Mouse (Mus musculus) cerebral cortex, adult 2 months (tissue): ENCODE measurements around the gene Smpd3.

Source experiments
- WGBS: fragments of 180-500 bp; shearing (Covaris S2); methylation state at CpG from one replicate; pipeline ENCODE4 v1.1.7; 2018; 5-methylcytosine and 5-hydroxymethylcytosine counted together

Smpd3 gene

GRCm38 (mm10) chr8:106232751-106233150 lies 105.0 kb downstream of the Smpd3 start:
- 80% methylated on average over 3 of the region's 3 CpGs for WGBS

GRCm38 (mm10) chr8:106231536-106231935 lies 106.3 kb downstream of the Smpd3 start:
- WGBS, result 97% methylated on average over 7 of the region's 7 CpGs

GRCm38 (mm10) chr8:106226589-106226988 lies 111.2 kb downstream of the Smpd3 start:
- WGBS, result 38% methylated on average over 9 of the region's 9 CpGs

- 92% methylated on average over 3 of the region's 3 CpGs for WGBS
Measured at GRCm38 (mm10) chr8:106219620-106220019, 118.2 kb downstream of the Smpd3 start.

GRCm38 (mm10) chr8:106213959-106214358 lies 123.8 kb downstream of the Smpd3 start:
- WGBS, result 89% methylated on average over 3 of the region's 3 CpGs

- WGBS, result 3% methylated on average over 13 of the region's 13 CpGs
Measured at GRCm38 (mm10) chr8:106211421-106211820, 126.4 kb downstream of the Smpd3 start.

GRCm38 (mm10) chr8:106210821-106211345 lies 126.9 kb downstream of the Smpd3 start, which contains the start of the genes Slc7a6os and Prmt7:
Slc7a6os (minus strand) TSS chr8:106210935.
Prmt7 (plus strand) TSS chr8:106210936.
- under 1% methylated on average over 52 of the region's 52 CpGs for WGBS

GRCm38 (mm10) chr8:106210035-106210731 lies 127.6 kb downstream of the Smpd3 start:
- WGBS, result under 1% methylated on average over 35 of the region's 35 CpGs
